Mouse (Mus musculus) limb, embryonic 14.5 days (tissue): Measurements from ENCODE around the gene Actn4. TPM values are rescaled to one million over a fixed set of nuclear protein-coding genes. Genes with fewer than 3 reads are reported as not detected.

Experiments used
- ATAC-seq: fragments of 200-750 bp; cut with Nextera tagmentation; 2 replicates; pipeline ENCODE4 v1.8.0; 2017; ENCODE audit warnings: low read depth, moderate number of reproducible peaks, moderate TSS enrichment; ENCODE audit not compliant: low FRiP score
- DNase-seq: peaks from one replicate; pipeline ENCODE4 v3.0.0-alpha.2; 2015; ENCODE audit warnings: low spot score
- H3K27ac ChIP-seq: fragments of 300-500 bp; sonication (generic); replicated peaks from 2 replicates; pipeline ENCODE4 v1.5.1; 2014; ENCODE audit warnings: low read depth, mild to moderate bottlenecking, low read length, moderate library complexity, mixed read lengths
- H3K27me3 ChIP-seq: fragments of 300-500 bp; sonication (generic); 2 replicates; pipeline ENCODE4 v1.6.1; 2014; ENCODE audit warnings: low read length, mixed read lengths; ENCODE audit not compliant: control insufficient read depth, insufficient read depth
- H3K36me3 ChIP-seq: fragments of 300-500 bp; sonication (generic); 2 replicates; pipeline ENCODE4 v1.6.1; 2014; ENCODE audit warnings: mild to moderate bottlenecking, low read length, moderate library complexity, mixed read lengths; ENCODE audit not compliant: control insufficient read depth, insufficient read depth
- H3K4me1 ChIP-seq: fragments of 300-500 bp; sonication (generic); 2 replicates; pipeline ENCODE4 v1.6.1; 2014; ENCODE audit warnings: antibody characterized with exemption, low read length, mixed read lengths; ENCODE audit not compliant: control insufficient read depth, insufficient read depth
- H3K4me2 ChIP-seq: fragments of 300-500 bp; sonication (generic); replicated peaks from 2 replicates; pipeline ENCODE4 v1.6.1; 2014; ENCODE audit warnings: low read depth, mild to moderate bottlenecking, low read length, moderate library complexity; ENCODE audit not compliant: severe bottlenecking
- H3K4me3 ChIP-seq: fragments of 300-500 bp; sonication (generic); replicated peaks from 2 replicates; pipeline ENCODE4 v1.5.1; 2014; ENCODE audit warnings: low read length
- H3K9ac ChIP-seq: fragments of 300-500 bp; sonication (generic); 2 replicates; pipeline ENCODE4 v1.6.1; 2014; ENCODE audit warnings: mild to moderate bottlenecking, low read depth, low read length, moderate library complexity; ENCODE audit not compliant: severe bottlenecking
- H3K9me3 ChIP-seq: fragments of 300-500 bp; sonication (generic); 2 replicates; pipeline ENCODE4 v1.6.1; 2016; ENCODE audit warnings: low read length; ENCODE audit not compliant: control insufficient read depth
- POLR2A ChIP-seq: fragments of 200-500 bp; IDR thresholded peaks from 2 replicates; pipeline ENCODE4 v1.8.0; 2012; ENCODE audit warnings: inconsistent platforms, mild to moderate bottlenecking, moderate library complexity, borderline replicate concordance; ENCODE audit not compliant: insufficient read depth, insufficient read length; ENCODE audit errors: extremely low read depth
- WGBS: fragments of 180-500 bp; shearing (Covaris S2); extraction: QIAGEN DNeasy Blood & Tissue Kit; methylation state at CpG from one replicate; pipeline ENCODE4 v1.1.7; 2014; 5-methylcytosine and 5-hydroxymethylcytosine counted together
- polyA plus RNA-seq, 2 experiments: library from polyadenylated mRNA; depleted of rRNA in 1 of 2; stranded (reverse) in 1 of 2; unstranded in 1 of 2; fragments of >200 nt; fragmentation: Nextera tagmentation in 1 of 2; extraction: Ambion mirVana in 1 of 2; gene quantifications; 2 replicates each; pipeline versions ENCODE4 v1.2.1 to v1.2.3; 2012 to 2014

The Actn4 gene
- polyA plus RNA-seq, 2 experiments, result 268 to 295 TPM

DNA sequence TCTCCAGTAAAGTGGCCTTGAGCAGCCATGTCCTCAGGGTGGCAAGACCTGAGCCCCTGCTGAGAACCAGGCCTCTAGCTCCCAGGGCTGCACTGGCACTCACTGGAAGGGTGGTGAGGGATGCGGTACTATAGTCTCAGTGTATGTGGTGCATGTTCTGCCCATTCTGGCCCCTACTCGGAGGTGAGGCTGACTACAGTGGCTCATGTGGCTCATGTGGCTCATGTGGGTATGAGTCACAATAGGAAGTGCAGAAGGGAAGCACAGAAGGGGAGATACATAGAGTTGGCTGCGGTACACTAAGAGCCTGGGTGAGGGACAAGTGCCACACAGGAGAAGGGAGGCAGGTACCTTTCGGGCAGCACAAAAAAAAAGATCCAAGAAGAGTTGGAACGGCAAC, 54.9 kb downstream of the Actn4 start:
- WGBS, result 90% methylated on average over 5 of the region's 5 CpGs
- DNase-seq (no peak), ATAC-seq (no peak)
- Histone ChIP-seq H3K4me2 (no peak overlapping the region), H3K9ac (no peak overlapping the region), H3K27me3 (no peaks in the 10 kb centered on the region), H3K4me1 (peaks cover 17% of the 10 kb centered on the region), H3K9me3 (no peaks in the 10 kb centered on the region), H3K4me3 (no peak overlapping the region), H3K36me3 (peaks cover 98% of the 10 kb centered on the region), H3K27ac (no peak overlapping the region)
- TF ChIP-seq POLR2A, result no peak

DNA sequence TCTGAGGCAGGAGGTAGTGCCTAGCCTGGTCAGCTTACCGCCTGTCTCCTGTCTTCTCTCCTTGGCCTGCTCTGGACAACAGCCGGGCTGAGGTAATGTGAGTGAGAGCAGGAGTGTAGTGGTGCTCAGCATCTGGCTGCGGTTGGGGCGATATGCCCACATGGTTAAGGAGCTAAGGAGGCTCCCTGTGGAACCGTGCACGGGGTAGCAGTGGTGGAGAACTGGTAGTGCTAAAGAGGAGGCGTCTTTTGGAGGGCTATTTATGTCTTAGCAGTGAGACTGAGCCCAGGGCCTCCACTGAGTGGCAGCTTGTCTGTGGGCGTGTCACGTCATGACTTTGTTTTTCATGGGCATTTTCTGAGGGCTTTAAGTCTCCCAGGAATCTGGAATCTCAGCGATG, 58.4 kb downstream of the Actn4 start:
- peaks cover 96% of the 10 kb centered on the region for H3K36me3 ChIP-seq
- H3K9me3 ChIP-seq, result no peaks in the 10 kb centered on the region
- TF ChIP-seq POLR2A, result no peak
- H3K4me2 ChIP-seq, result no peak overlapping the region
- peaks cover 24% of the 10 kb centered on the region for H3K4me1 ChIP-seq
- DNase-seq (no peak), ATAC-seq (no peak)
- peak overlapping the region; percentile 75 for H3K27ac ChIP-seq
- no peaks in the 10 kb centered on the region for H3K27me3 ChIP-seq
- H3K4me3 ChIP-seq, result no peak overlapping the region
- no peak overlapping the region for H3K9ac ChIP-seq
- WGBS, result 75% methylated on average over 10 of the region's 10 CpGs

DNA sequence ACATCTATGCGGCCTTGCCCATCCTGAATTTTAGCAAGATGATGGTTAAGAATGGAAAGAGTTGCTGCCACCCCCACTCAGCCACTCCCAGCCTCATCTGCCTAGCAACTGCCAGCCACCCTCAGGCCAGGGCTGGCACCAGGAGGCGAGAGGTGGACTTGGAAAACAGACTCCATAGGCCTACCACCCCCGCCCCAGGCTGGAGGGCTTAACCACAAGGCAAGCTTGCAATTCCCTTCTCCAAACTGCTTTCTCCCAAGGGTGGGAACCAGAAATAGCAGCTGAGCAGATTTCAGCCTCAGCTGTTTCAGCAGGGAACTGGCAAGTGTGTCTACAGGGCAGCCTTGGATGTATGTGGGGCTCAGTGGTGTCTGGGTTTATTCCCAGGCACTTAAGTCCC, 59.3 kb downstream of the Actn4 start:
- Histone ChIP-seq H3K27me3 (no peaks in the 10 kb centered on the region), H3K9me3 (no peaks in the 10 kb centered on the region), H3K27ac (peak overlapping the region; percentile 75), H3K36me3 (peaks cover 97% of the 10 kb centered on the region), H3K4me3 (no peak overlapping the region), H3K4me1 (peaks cover 24% of the 10 kb centered on the region), H3K9ac (no peak overlapping the region), H3K4me2 (no peak overlapping the region)
- no peak for TF ChIP-seq POLR2A
- DNase-seq (no peak), ATAC-seq (peak; percentile 13; the same call in 1 of the 2 replicates)
- 83% methylated on average over 3 of the region's 3 CpGs for WGBS

DNA sequence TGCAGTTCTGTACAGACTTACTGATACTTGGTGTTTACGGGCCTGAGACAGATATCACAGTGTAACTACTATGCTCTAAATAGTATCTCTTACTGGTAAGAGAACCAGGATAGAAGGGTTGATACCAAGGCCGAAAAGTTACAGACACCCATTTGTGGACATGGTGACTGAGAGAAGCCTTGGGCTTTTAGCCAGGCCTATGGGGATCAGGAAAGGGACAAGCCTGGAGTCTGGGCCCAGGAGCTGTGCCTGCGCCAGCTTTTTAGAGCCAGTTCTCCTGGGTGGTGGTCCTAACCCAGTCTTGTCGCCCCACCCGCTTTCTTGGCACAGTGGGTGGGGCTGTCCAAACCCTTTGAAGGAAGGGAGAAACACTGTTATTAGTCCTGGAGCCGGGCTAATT, 60.0 kb downstream of the Actn4 start:
- ATAC-seq, result no peak
- TF ChIP-seq POLR2A, result no peak
- WGBS, result 83% methylated on average over 6 of the region's 6 CpGs

DNA sequence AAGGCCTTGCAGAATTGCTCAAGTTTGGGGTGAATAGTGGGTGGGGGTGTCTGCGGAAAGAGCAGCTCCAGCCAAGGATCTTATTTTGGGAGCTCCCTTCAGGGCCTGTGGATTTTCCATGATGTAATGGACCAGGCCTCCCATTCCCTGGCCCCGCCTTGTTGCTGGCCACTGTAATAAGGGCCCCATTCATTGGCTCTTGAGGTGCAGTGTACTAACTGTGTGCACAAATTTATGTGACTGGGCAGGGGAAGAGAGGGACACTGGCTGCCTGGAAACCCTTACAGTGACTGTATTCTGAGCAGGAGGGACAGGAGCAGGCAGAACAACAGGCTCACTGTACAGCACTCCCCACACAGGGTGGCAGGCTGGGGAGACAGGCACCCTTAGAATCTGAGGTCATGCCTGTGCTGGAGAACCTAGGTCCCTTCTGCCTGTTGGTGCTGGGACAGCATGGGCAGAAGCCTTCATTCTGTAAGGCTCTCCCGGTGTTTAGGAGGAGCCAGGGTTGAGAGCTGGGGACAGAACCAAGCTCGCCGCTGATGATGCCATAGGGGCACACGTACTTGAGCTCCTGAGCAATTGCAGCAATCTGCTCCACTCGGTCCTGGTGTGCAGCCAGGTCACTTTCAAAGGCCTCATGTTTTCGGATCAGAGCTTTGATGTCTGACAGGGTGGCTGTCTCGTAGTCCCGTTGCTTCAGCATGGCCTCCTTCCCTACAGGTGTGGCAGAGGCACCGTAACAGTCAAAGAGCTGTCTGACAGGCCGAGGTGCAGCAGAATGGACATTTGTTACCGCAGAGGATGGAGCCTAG, 60.6 kb downstream of the Actn4 start:
- H3K4me3 ChIP-seq, result no peak overlapping the region
- H3K36me3 ChIP-seq, result peaks cover 97% of the 10 kb centered on the region
- no peaks in the 10 kb centered on the region for H3K9me3 ChIP-seq
- no peaks in the 10 kb centered on the region for H3K27me3 ChIP-seq
- DNase-seq, result peak; percentile 68
- TF ChIP-seq POLR2A, result no peak
- peak; percentile 64 for ATAC-seq
- no peak overlapping the region for H3K4me2 ChIP-seq
- peak overlapping the region; percentile 75 for H3K27ac ChIP-seq
- H3K4me1 ChIP-seq, result peaks cover 24% of the 10 kb centered on the region
- peak overlapping the region; percentile 28; the same call in 1 of the 2 replicates for H3K9ac ChIP-seq
- WGBS, result 80% methylated on average over 13 of the region's 13 CpGs

More for the DNA sequence above, 60.0 kb downstream of the Actn4 start:
- H3K4me3 ChIP-seq, result no peak overlapping the region
- DNase-seq, result no peak
- no peak overlapping the region for H3K4me2 ChIP-seq
- H3K9me3 ChIP-seq, result no peaks in the 10 kb centered on the region
- no peaks in the 10 kb centered on the region for H3K27me3 ChIP-seq
- H3K4me1 ChIP-seq, result peaks cover 24% of the 10 kb centered on the region
- H3K36me3 ChIP-seq, result peaks cover 97% of the 10 kb centered on the region
- H3K27ac ChIP-seq, result peak overlapping the region; percentile 75
- no peak overlapping the region for H3K9ac ChIP-seq
